Mouse (Mus musculus): Measurements from ENCODE around the gene Brd9. TPM values are rescaled to one million over a fixed set of nuclear protein-coding genes. Genes with fewer than 3 reads are reported as not detected.

Brd9 gene
- polyA plus RNA-seq, 1 experiment = 50.8 TPM

GRCm38 (mm10) chr13:73932201-73932600 is 5.4 kb upstream of the Brd9 start:
- no peak overlapping the region for H3K4me3 ChIP-seq (ENCODE audit: control insufficient read depth, low read depth, low read length)
- no peaks in the 10 kb centered on the region; the same call in 1 of the 2 replicates for H3K36me3 ChIP-seq (ENCODE audit: control insufficient read depth, insufficient read depth, low read length)
- TF ChIP-seq CTCF (IDR thresholded peaks at IDR 0.05; ENCODE audit: control insufficient read depth, insufficient read depth, insufficient replicate concordance, low read depth, low read length) (no peak), POLR2A (IDR thresholded peaks at IDR 0.05; ENCODE audit: control insufficient read depth, low read depth, low read length) (no peak)
- H3K4me1 ChIP-seq (ENCODE audit: control insufficient read depth, insufficient read depth, low read length) = no peaks in the 10 kb centered on the region; the same call in 1 of the 2 replicates
- H3K27ac ChIP-seq (ENCODE audit: control insufficient read depth, insufficient read depth, low read depth, low read length) = no peak overlapping the region
- H3K27me3 ChIP-seq (ENCODE audit: control insufficient read depth, insufficient read depth, low read length) = no peaks in the 10 kb centered on the region

GRCm38 (mm10) chr13:73936938-73937320 is 682 bp upstream of the Brd9 start:
- Histone ChIP-seq H3K36me3 (ENCODE audit: control insufficient read depth, insufficient read depth, low read length) (no peaks in the 10 kb centered on the region; the same call in none of the 2 replicates), H3K4me3 (ENCODE audit: control insufficient read depth, low read depth, low read length) (peak overlapping the region; percentile 98), H3K27ac (ENCODE audit: control insufficient read depth, insufficient read depth, low read depth, low read length) (peak overlapping the region; percentile 22; the same call in 1 of the 2 replicates), H3K4me1 (ENCODE audit: control insufficient read depth, insufficient read depth, low read length) (peaks cover 7% of the 10 kb centered on the region), H3K27me3 (ENCODE audit: control insufficient read depth, insufficient read depth, low read length) (no peaks in the 10 kb centered on the region)
- no peak for TF ChIP-seq POLR2A (IDR thresholded peaks at IDR 0.05; ENCODE audit: control insufficient read depth, low read depth, low read length)
- TF ChIP-seq CTCF (IDR thresholded peaks at IDR 0.05; ENCODE audit: control insufficient read depth, insufficient read depth, insufficient replicate concordance, low read depth, low read length) = no peak

DNA sequence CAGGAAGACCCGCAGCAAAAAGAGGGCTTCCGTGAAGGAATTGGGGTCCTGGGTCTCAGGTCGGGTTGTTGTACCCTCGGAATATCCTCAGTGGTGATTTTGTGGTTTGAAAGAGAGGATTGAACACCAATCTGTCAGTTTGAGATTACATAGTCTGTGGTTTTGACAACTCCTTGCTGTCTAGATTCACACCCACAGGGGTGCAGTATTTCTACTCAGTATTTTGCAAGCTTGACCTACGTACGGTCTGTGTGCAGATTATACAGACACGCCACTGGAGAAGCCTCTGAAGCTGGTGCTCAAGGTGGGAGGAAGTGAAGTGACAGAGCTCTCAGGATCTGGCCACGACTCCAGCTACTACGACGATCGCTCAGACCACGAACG is 558 bp downstream of the Brd9 start:
- peak overlapping the region; percentile 98 for H3K4me3 ChIP-seq (ENCODE audit: control insufficient read depth, low read depth, low read length)
- H3K27me3 ChIP-seq (ENCODE audit: control insufficient read depth, insufficient read depth, low read length) = no peaks in the 10 kb centered on the region
- no peak for TF ChIP-seq CTCF (IDR thresholded peaks at IDR 0.05; ENCODE audit: control insufficient read depth, insufficient read depth, insufficient replicate concordance, low read depth, low read length)
- no peak for TF ChIP-seq POLR2A (IDR thresholded peaks at IDR 0.05; ENCODE audit: control insufficient read depth, low read depth, low read length)
- H3K27ac ChIP-seq (ENCODE audit: control insufficient read depth, insufficient read depth, low read depth, low read length) = peak overlapping the region; percentile 95
- peaks cover 7% of the 10 kb centered on the region for H3K4me1 ChIP-seq (ENCODE audit: control insufficient read depth, insufficient read depth, low read length)
- H3K36me3 ChIP-seq (ENCODE audit: control insufficient read depth, insufficient read depth, low read length) = peaks cover 1% of the 10 kb centered on the region

DNA sequence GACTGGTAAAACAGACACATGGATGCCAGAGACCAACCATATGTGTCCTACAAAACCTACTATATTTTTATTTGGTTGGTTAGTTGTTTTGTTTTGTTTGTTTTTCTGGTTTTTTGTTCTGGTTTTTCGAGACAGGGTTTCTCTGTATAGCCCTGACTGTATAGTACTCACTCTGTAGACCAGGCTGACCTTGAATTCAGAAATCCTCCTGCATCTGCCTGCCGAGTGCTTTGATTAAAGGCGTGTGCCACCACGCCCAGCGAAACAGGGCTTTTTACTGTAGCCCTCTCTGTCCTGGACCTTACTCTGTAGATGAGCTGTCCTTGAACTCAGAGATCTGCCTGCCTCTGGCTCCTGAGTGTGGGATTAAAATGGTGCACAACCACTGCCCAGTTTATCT is 1.5 kb downstream of the Brd9 start:
- peak overlapping the region; percentile 98 for H3K4me3 ChIP-seq (ENCODE audit: control insufficient read depth, low read depth, low read length)
- peaks cover 1% of the 10 kb centered on the region for H3K36me3 ChIP-seq (ENCODE audit: control insufficient read depth, insufficient read depth, low read length)
- peaks cover 7% of the 10 kb centered on the region for H3K4me1 ChIP-seq (ENCODE audit: control insufficient read depth, insufficient read depth, low read length)
- no peak overlapping the region for H3K27ac ChIP-seq (ENCODE audit: control insufficient read depth, insufficient read depth, low read depth, low read length)
- TF ChIP-seq POLR2A (IDR thresholded peaks at IDR 0.05; ENCODE audit: control insufficient read depth, low read depth, low read length) (no peak), CTCF (IDR thresholded peaks at IDR 0.05; ENCODE audit: control insufficient read depth, insufficient read depth, insufficient replicate concordance, low read depth, low read length) (no peak)
- H3K27me3 ChIP-seq (ENCODE audit: control insufficient read depth, insufficient read depth, low read length) = no peaks in the 10 kb centered on the region

- Histone ChIP-seq H3K36me3 (ENCODE audit: control insufficient read depth, insufficient read depth, low read length) (peaks cover 1% of the 10 kb centered on the region), H3K27me3 (ENCODE audit: control insufficient read depth, insufficient read depth, low read length) (no peaks in the 10 kb centered on the region), H3K4me1 (ENCODE audit: control insufficient read depth, insufficient read depth, low read length) (no peaks in the 10 kb centered on the region), H3K4me3 (ENCODE audit: control insufficient read depth, low read depth, low read length) (no peak overlapping the region), H3K27ac (ENCODE audit: control insufficient read depth, insufficient read depth, low read depth, low read length) (no peak overlapping the region)
- TF ChIP-seq POLR2A (IDR thresholded peaks at IDR 0.05; ENCODE audit: control insufficient read depth, low read depth, low read length) (no peak), CTCF (IDR thresholded peaks at IDR 0.05; ENCODE audit: control insufficient read depth, insufficient read depth, insufficient replicate concordance, low read depth, low read length) (no peak)
Observed at GRCm38 (mm10) chr13:73944606-73945005, 7.0 kb downstream of the Brd9 start.

DNA sequence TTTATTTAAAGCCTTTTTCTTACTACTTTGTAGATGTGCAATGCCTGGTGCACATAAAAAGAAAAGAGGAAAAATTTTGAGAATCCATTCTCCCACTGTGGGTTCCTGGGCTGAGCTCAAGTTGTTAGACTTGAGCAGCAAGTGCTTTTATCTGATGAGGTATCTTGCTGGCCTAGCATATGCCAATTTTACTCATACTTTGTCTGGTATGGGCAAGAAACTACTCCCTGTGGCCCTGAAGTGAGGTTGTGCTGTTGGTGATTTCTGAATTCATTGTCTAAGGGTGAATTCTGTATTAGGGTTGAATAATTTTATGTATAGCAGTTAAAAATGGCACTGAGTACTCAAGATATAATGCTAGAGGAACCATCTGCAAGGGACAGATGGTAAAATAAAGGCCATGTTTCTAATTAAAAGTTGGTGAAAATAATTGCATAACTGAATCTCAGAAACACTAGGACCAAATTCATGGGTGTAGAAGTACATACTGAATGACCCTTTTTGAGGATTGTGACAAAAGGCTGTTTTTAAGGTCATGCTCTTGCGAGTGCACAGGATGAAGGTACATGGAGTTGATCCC is 16.0 kb downstream of the Brd9 start:
- no peaks in the 10 kb centered on the region for H3K4me1 ChIP-seq (ENCODE audit: control insufficient read depth, insufficient read depth, low read length)
- peaks cover 1% of the 10 kb centered on the region; the same call in 1 of the 2 replicates for H3K36me3 ChIP-seq (ENCODE audit: control insufficient read depth, insufficient read depth, low read length)

DNA sequence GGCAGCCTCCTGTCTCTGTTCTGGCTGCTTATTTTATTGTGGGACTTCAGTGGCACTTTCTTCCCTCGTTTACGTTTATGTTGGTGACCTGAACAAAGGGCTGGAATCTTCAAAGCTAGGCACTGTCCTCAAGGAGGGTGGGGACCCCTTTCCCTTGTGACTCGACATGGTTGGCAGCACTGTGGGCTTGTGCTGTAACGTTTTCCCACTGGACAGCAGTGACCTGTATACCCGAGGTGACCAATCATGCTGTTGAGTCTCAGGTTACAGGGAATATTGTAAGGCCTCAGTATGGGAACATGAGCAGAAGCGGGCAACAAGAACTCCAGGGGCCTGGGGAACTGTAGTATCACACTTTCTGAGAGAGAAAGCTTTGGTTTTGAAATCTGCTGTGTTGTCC is 17.1 kb downstream of the Brd9 start:
- no peak overlapping the region for H3K4me3 ChIP-seq (ENCODE audit: control insufficient read depth, low read depth, low read length)
- H3K4me1 ChIP-seq (ENCODE audit: control insufficient read depth, insufficient read depth, low read length) = no peaks in the 10 kb centered on the region
- H3K36me3 ChIP-seq (ENCODE audit: control insufficient read depth, insufficient read depth, low read length) = peaks cover 1% of the 10 kb centered on the region; the same call in 1 of the 2 replicates
- TF ChIP-seq POLR2A (IDR thresholded peaks at IDR 0.05; ENCODE audit: control insufficient read depth, low read depth, low read length) = no peak
- no peak for TF ChIP-seq CTCF (IDR thresholded peaks at IDR 0.05; ENCODE audit: control insufficient read depth, insufficient read depth, insufficient replicate concordance, low read depth, low read length)
- no peaks in the 10 kb centered on the region for H3K27me3 ChIP-seq (ENCODE audit: control insufficient read depth, insufficient read depth, low read length)
- H3K27ac ChIP-seq (ENCODE audit: control insufficient read depth, insufficient read depth, low read depth, low read length) = no peak overlapping the region

More for the DNA sequence above, 16.0 kb downstream of the Brd9 start:
- Histone ChIP-seq H3K27ac (ENCODE audit: control insufficient read depth, insufficient read depth, low read depth, low read length) (no peak overlapping the region), H3K27me3 (ENCODE audit: control insufficient read depth, insufficient read depth, low read length) (no peaks in the 10 kb centered on the region), H3K4me3 (ENCODE audit: control insufficient read depth, low read depth, low read length) (no peak overlapping the region)
- no peak for TF ChIP-seq POLR2A (IDR thresholded peaks at IDR 0.05; ENCODE audit: control insufficient read depth, low read depth, low read length)
- no peak for TF ChIP-seq CTCF (IDR thresholded peaks at IDR 0.05; ENCODE audit: control insufficient read depth, insufficient read depth, insufficient replicate concordance, low read depth, low read length)

Data from testis, adult 2 months (tissue).